Mouse (Mus musculus) MEL (cell line): ENCODE results near the gene Serpinb6b. TPM values are rescaled to one million over a fixed set of nuclear protein-coding genes. Genes with fewer than 3 reads are reported as not detected.

Source experiments
- DNase-seq: peaks from one replicate; pipeline ENCODE4 v3.0.0; 2011; ENCODE audit warnings: low read depth, low spot score
- H3K27ac ChIP-seq: 2 replicates; pipeline ENCODE4 v1.5.1; 2012; ENCODE audit warnings: low read depth, mild to moderate bottlenecking, control low read depth, low read length, moderate library complexity; ENCODE audit not compliant: control insufficient read depth
- H3K27me3 ChIP-seq, 2 experiments: fragments of 150-350 bp in 1 of 2; sonication (generic) in 1 of 2; 2 replicates each; pipeline ENCODE4 v1.6.1; 2012; ENCODE audit warnings: low read length in 2 of 2, mild to moderate bottlenecking in 2 of 2, improper control_type of control experiment in 1 of 2, moderate library complexity in 1 of 2; ENCODE audit not compliant: insufficient read depth in 2 of 2, control insufficient read depth in 1 of 2
- H3K36me3 ChIP-seq, 2 experiments: 2 replicates each; pipeline ENCODE4 v1.6.1; 2012 to 2014; ENCODE audit warnings: low read length in 2 of 2, improper control_type of control experiment in 1 of 2, inconsistent platforms in 1 of 2, mild to moderate bottlenecking in 1 of 2; ENCODE audit not compliant: insufficient read depth in 2 of 2, control insufficient read depth in 1 of 2
- H3K4me1 ChIP-seq, 2 experiments: fragments of 150-350 bp in 1 of 2; sonication (generic) in 1 of 2; 2 replicates each; pipeline ENCODE4 v1.6.1; 2012; ENCODE audit warnings: low read length in 2 of 2, improper control_type of control experiment in 1 of 2, mild to moderate bottlenecking in 1 of 2; ENCODE audit not compliant: insufficient read depth in 2 of 2, control insufficient read depth in 1 of 2
- H3K4me3 ChIP-seq, 2 experiments: fragments of 150-350 bp in 1 of 2; sonication (generic) in 1 of 2; 2 replicates each; pipeline ENCODE4 v1.5.1; 2012; ENCODE audit warnings: low read depth in 2 of 2, low read length in 2 of 2, mild to moderate bottlenecking in 2 of 2, moderate library complexity in 2 of 2, control low read depth in 1 of 2, improper control_type of control experiment in 1 of 2; ENCODE audit not compliant: control insufficient read depth in 1 of 2, insufficient read depth in 1 of 2
- H3K79me2 ChIP-seq: 2 replicates; pipeline ENCODE4 v1.6.1; 2012; ENCODE audit warnings: mild to moderate bottlenecking, low read length, moderate library complexity; ENCODE audit not compliant: control insufficient read depth, poor library complexity, insufficient read depth
- H3K9ac ChIP-seq: 2 replicates; pipeline ENCODE4 v1.6.1; 2012; ENCODE audit warnings: low read depth, mild to moderate bottlenecking, control low read depth, low read length, moderate library complexity; ENCODE audit not compliant: control insufficient read depth, poor library complexity, severe bottlenecking
- H3K9me3 ChIP-seq: fragments of 150-350 bp; sonication (generic); replicated peaks from 2 replicates; pipeline ENCODE4 v1.6.1; 2012; ENCODE audit warnings: mild to moderate bottlenecking, low read length, improper control_type of control experiment, moderate library complexity; ENCODE audit not compliant: insufficient read depth
- CHD2 ChIP-seq: IDR thresholded peaks from 2 replicates; pipeline ENCODE4 v1.6.1; 2011; ENCODE audit warnings: low read length, improper control_type of control experiment
- E2F4 ChIP-seq: IDR thresholded peaks from 2 replicates; pipeline ENCODE4 v1.6.1; 2011; ENCODE audit warnings: low read depth, low read length, improper control_type of control experiment, borderline replicate concordance
- HCFC1 ChIP-seq: IDR thresholded peaks from 2 replicates; pipeline ENCODE4 v1.6.1; 2012; ENCODE audit warnings: low read depth, mild to moderate bottlenecking, inconsistent platforms, low read length, improper control_type of control experiment, moderate library complexity
- KAT2A ChIP-seq: conservative IDR thresholded peaks from 2 replicates; pipeline ENCODE4 v1.6.1; 2012; ENCODE audit warnings: low read depth, low read length, improper control_type of control experiment, inconsistent platforms
- MAX ChIP-seq: IDR thresholded peaks from 2 replicates; pipeline ENCODE4 v1.6.1; 2011; ENCODE audit warnings: low read length, improper control_type of control experiment
- MYC ChIP-seq: IDR thresholded peaks from 2 replicates; pipeline ENCODE4 v1.6.1; 2011; ENCODE audit warnings: low read depth, mild to moderate bottlenecking, low read length, improper control_type of control experiment, moderate library complexity
- NRF1 ChIP-seq: IDR thresholded peaks from 2 replicates; pipeline ENCODE4 v1.6.1; 2014; ENCODE audit warnings: low read depth, mild to moderate bottlenecking, inconsistent platforms, low read length, improper control_type of control experiment, moderate library complexity; ENCODE audit not compliant: poor library complexity, insufficient read depth, severe bottlenecking
- POLR2AphosphoS5 ChIP-seq: IDR thresholded peaks from 2 replicates; pipeline ENCODE4 v1.6.1; 2012; ENCODE audit warnings: low read depth, borderline replicate concordance, mild to moderate bottlenecking, inconsistent platforms, low read length, moderate library complexity, mixed read lengths
- RAD21 ChIP-seq: IDR thresholded peaks from 2 replicates; pipeline ENCODE4 v1.6.1; 2011; ENCODE audit warnings: mild to moderate bottlenecking, low read depth, low read length, improper control_type of control experiment
- RCOR1 ChIP-seq: IDR thresholded peaks from 2 replicates; pipeline ENCODE4 v1.6.1; 2012; ENCODE audit warnings: low read depth, mild to moderate bottlenecking, inconsistent platforms, low read length, improper control_type of control experiment
- SIN3A ChIP-seq: IDR thresholded peaks from 2 replicates; pipeline ENCODE4 v1.6.1; 2012; ENCODE audit warnings: low read length, improper control_type of control experiment, inconsistent platforms
- USF1 ChIP-seq: IDR thresholded peaks from 2 replicates; pipeline ENCODE4 v1.6.1; 2014; ENCODE audit warnings: low read depth, mild to moderate bottlenecking, inconsistent platforms, low read length, improper control_type of control experiment, moderate library complexity
- USF2 ChIP-seq, 2 experiments: IDR thresholded peaks; 2 replicates each; pipeline ENCODE4 v1.6.1; 2011 to 2012; ENCODE audit warnings: improper control_type of control experiment in 2 of 2, low read length in 2 of 2, borderline replicate concordance in 1 of 2, inconsistent platforms in 1 of 2, low read depth in 1 of 2, mild to moderate bottlenecking in 1 of 2; ENCODE audit not compliant: insufficient read depth in 1 of 2
- ZC3H11A ChIP-seq: IDR thresholded peaks from 2 replicates; pipeline ENCODE4 v1.6.1; 2012; ENCODE audit warnings: low read depth, mild to moderate bottlenecking, inconsistent platforms, low read length, improper control_type of control experiment
- ZNF384 ChIP-seq: IDR thresholded peaks from 2 replicates; pipeline ENCODE4 v1.6.1; 2012; ENCODE audit warnings: low read depth, mild to moderate bottlenecking, inconsistent platforms, low read length, improper control_type of control experiment
- polyA plus RNA-seq, 2 experiments: library from polyadenylated mRNA; stranded (reverse) in 1 of 2; unstranded in 1 of 2; fragments of >175 nt in 1 of 2; fragments of >200 nt in 1 of 2; gene quantifications; 2 replicates each; pipeline versions ENCODE4 v1.2.1 to v1.2.4; 2012; ENCODE audit warnings: low replicate concordance in 2 of 2, low read depth in 1 of 2; ENCODE audit not compliant: insufficient read length in 2 of 2, insufficient read depth in 1 of 2, missing spikeins in 1 of 2
- total RNA-seq: library from RNA; depleted of rRNA; stranded (reverse); fragments of 300-350 nt; gene quantifications from 2 replicates; pipeline ENCODE4 v1.2.3, GENCODE M21; 2012

Gene Serpinb6b
- total and polyA plus RNA-seq, 3 experiments: 0.27 to 1.2 TPM; not detected in 1

DNA sequence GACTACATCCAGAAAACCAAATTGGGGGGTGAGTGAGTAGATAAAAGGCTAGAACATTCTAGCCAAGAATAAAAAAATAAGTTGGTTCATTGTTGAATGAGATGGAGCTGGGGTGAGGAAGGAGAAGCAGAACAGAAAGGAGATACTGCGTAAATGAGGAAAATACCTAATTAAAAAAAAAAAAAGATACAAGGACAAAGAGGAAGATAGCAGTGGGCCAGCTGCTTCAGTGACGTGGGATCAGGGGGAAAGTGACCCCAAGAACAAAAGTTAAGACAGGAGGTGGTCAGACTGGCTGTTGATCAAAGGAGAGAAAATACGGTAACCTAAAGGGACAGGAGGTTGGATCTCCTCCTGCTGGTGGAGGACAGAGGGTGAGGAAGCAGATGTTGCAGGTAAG is 37.9 kb downstream of the Serpinb6b start, which contains the start of gene Serpinb9:
TSS of gene Serpinb9 (plus strand) at position 301 of the 400 bp plus-strand sequence.
- Histone ChIP-seq H3K4me3 (peak within 1 kb of the TSS; percentile 58 to 63), H3K27me3 (no peaks in the 10 kb centered on the region), H3K9ac (peak within 1 kb of the TSS; percentile 73), H3K27ac (peak within 1 kb of the TSS; percentile 85), H3K4me1 (peaks cover 0 to 12% of the 10 kb centered on the region in 2 experiments; a peak in 2 of 4 replicates)
- no peak for DNase-seq
- TF ChIP-seq ZNF384 (0 out of 2 replicates have a peak, but pooled peaks have one; percentile 24), KAT2A (no peak)
- TF ChIP-seq, all 39 proteins: peak for 1
- Histone ChIP-seq H3K36me3 (peaks cover 0 to 16% of the 10 kb centered on the region in 2 experiments; a peak in 2 of 4 replicates), H3K79me2 (no peaks in the 10 kb centered on the region), H3K9me3 (no peaks in the 10 kb centered on the region)

DNA sequence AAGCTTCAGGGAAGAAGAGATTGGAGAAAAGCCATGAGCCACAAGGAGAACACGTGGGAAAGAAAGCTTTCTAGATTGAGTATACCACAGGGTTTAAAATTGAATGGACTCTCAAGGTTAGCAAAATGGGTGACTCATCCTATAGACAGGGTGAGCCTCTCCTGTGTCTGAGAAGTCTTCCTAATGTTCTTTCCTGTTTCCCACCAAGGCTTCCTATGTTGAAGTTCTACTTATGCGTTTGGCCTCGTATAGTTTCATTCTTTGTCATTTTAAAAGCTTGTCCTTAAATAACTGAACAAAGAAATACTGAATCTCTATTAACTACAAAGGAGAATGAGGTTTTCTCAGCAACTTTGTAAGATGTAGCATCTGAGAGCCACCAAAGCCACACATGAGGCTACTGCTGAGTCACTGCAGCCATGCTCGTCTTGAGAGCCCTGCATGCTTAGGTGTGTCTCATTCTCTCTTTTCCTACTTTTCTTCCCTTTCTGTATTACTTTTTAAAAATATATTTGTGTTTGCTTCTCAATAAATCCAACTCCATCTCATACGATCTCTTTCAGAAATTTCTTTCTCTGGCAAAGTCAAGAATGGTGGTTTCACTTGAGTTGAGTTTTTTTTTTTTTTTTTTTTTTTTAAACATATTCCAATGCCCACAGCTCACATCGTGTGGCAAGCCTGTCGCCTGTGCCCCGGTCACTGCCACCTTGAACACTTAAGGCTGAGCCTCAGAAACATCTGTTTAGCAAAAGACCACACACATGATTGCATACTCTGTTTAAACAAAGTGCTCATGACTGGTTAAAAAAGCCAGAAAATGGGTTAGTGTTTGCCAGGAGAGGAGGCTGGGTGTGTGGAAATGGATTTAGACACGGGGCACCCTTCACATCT is 38.8 kb downstream of the Serpinb6b start:
- Histone ChIP-seq H3K4me1 (peaks cover 0 to 12% of the 10 kb centered on the region in 2 experiments; a peak in 2 of 4 replicates), H3K9ac (peak overlapping the region; percentile 73)
- TF ChIP-seq MYC (0 out of 2 replicates have a peak, but pooled peaks have one; percentile 16), NRF1 (no peak), HCFC1 (no peak), SIN3A (no peak), CHD2 (no peak), KAT2A (no peak), USF1 (no peak), RAD21 (no peak), ZNF384 (peak; percentile 84), MAX (peak; percentile 48; the same call in 1 of the 2 replicates), ZC3H11A (no peak), E2F4 (no peak), USF2 (IDR thresholded peaks at IDR 0.05; ENCODE audit: borderline replicate concordance in 1 of 2, insufficient read depth in 1 of 2, low read depth in 1 of 2, low read length in 2 of 2) (no peak), POLR2AphosphoS5 (no peak), RCOR1 (no peak)
- TF ChIP-seq, all 39 proteins: peak for 3
- Histone ChIP-seq H3K27ac (peak overlapping the region; percentile 85), H3K27me3 (no peaks in the 10 kb centered on the region), H3K79me2 (no peaks in the 10 kb centered on the region), H3K4me3 (peak overlapping the region; percentile 58 to 63), H3K9me3 (no peaks in the 10 kb centered on the region), H3K36me3 (peaks cover 0 to 16% of the 10 kb centered on the region in 2 experiments; a peak in 2 of 4 replicates)
- DNase-seq: peak; percentile 64
